Mouse (Mus musculus): ENCODE measurements around the gene Eno1.
"Not testable (repeated sequence)": the region's sequence is repeated elsewhere in the genome, so short reads cannot be mapped to it uniquely, and the experiment has no call there.

The Eno1 gene

DNA sequence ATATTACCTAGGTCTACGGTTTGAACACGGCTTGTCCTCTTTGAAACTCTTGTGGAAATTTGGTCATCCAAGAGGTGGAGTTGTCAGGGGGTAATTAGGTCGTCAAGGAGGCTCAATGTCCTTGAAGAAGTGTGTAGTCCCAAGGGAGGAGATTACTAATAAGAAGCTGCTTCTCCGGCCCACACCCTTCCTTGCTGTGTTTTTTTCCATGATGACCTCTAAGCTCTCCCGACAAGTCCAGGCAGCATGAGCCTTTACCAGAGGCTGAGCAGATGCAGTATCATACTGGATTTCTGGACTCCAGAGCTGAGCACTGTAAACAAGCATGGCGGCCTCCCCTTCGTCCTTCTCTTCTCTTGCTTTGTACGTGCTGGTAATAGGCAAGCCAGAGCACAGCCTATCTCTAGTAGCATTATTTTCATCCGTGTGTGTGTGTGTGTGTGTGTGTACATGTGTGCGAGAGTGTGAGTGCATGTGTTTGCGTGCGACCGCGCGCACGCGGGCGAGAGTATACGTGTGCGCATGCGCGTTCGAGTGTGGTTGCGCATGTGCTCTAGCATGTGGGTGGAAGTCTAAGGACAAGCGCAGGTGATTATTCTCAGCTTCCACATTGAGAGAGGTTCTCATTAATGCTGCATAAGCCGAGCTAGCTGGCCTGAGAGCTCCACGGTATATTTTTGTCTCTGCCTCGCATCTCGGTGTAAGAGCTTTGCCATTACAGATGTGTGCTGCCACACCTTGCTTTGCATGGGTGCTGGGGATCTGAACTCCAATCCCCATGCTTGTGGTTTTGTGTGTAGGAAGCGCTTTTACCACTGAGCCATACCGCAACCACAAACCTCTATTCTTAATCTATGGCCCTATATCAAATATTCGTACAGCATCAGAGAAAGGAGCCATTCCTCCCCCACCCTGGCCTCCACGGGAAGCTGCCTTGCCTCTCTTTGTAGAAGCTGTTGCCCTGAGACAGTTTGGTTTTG is 32.4 kb downstream of the Eno1 start:
- in situ Hi-C loops (cut with MboI; ENCODE audit: low pct_unique_long_range_greater_than_20kb in 1 of 2, low sequenced_read_pairs in 2 of 2, unreplicated experiment in 1 of 2), result no loop called here

DNA sequence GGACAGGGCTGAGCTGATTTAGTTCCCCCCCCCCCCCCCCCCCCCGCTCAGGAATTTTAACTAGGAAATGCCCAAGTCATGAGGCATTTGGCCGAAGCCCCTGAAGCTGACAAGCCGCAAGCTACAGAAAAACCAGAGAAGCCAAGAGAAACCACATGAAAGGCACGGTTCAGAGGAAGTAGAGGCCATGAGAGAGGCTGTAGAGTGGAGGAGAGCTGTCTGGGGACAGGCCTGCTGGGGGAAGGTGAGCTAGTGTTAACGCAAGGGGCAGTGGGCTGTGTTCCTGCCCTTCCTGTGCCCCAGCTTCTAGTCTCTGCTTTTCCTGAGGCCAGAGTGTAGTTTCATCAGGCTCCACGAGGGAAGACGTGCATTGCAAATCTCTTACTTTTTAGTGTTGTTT is 33.2 kb downstream of the Eno1 start:
- in situ Hi-C loops (cut with MboI; ENCODE audit: low pct_unique_long_range_greater_than_20kb in 1 of 2, low sequenced_read_pairs in 2 of 2, unreplicated experiment in 1 of 2), result no loop called here

DNA sequence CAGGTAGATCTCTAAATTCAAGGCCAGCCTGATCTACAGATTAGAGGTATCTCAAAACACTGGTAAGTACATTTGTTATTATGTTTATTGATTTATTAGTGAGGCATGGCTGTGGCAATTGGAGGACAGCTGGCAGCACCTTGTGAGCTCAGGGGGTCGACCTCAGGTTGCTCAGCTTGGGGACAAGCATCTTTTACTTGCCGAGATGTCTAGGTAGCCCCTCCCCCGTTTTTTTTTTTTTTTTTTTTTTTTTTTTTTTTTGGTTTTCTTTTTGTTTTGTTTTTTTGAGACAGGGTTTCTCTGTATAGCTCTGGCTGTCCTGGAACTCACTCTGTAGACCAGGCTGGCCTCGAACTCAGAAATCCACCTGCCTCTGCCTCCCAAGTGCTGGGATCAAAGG is 34.2 kb downstream of the Eno1 start:
- in situ Hi-C loops (cut with MboI; ENCODE audit: low pct_unique_long_range_greater_than_20kb in 1 of 2, low sequenced_read_pairs in 2 of 2, unreplicated experiment in 1 of 2), result not testable (repeated sequence)

DNA sequence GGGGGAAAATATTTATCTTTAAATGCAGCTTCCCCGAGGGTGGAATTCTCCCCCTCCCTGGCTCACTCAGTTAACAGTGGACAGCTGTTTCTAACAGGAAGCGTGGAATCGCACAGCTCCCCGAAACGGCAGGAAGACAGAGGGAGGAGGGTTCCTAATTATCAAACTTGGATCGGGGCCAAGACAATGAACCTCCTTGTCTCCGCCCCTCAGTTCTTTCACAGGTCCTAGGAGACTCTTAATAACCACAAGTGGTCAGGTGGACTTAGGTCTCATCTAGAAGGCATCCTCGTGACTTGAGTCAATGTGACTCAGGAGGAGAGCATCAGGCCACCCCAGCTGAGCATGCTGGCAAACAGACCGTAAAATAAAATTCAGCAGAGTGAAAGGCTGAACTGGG is 36.2 kb downstream of the Eno1 start:
- in situ Hi-C loops (cut with MboI; ENCODE audit: low pct_unique_long_range_greater_than_20kb in 1 of 2, low sequenced_read_pairs in 2 of 2, unreplicated experiment in 1 of 2), result no loop called here

DNA sequence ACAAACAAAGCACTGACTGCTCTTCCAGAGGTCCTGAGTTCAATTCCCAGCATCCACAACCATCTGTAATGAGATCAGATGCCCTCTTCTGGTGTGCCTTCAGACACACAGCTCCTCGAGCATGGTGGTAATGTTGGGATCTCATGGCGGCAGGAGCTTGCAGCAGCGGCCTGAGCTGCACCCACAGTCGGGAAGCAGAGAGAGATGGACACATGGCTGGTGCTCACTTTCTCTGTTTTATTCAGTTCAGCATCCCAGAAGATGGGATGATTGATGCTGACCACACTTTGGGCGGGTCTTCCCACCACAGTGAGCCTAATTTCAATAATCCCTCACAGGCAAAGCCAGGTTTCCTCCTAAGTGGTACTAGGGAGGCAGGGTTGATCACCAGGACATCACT is 39.0 kb downstream of the Eno1 start:
- in situ Hi-C loops (cut with MboI; ENCODE audit: low pct_unique_long_range_greater_than_20kb in 1 of 2, low sequenced_read_pairs in 2 of 2, unreplicated experiment in 1 of 2), result no loop called here

DNA sequence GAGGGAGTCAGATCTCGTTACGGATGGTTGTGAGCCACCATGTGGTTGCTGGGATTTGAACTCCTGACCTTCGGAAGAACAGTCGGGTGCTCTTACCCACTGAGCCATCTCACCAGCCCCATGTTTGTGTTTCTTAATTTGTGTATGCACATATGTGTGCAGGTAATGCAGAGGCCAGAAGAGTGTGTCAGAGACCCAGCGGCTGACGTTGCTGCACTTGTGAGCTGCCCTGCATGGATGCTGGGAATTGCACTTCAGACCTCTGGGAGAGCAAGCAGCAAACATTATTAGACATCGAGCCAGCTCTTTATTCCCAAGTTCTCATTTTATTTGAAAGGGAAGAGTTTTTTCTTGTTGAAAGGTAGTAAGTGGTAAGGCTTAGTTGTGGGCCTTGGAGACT is 42.8 kb downstream of the Eno1 start:
- in situ Hi-C loops (cut with MboI; ENCODE audit: low pct_unique_long_range_greater_than_20kb in 1 of 2, low sequenced_read_pairs in 2 of 2, unreplicated experiment in 1 of 2), result not testable (repeated sequence)

DNA sequence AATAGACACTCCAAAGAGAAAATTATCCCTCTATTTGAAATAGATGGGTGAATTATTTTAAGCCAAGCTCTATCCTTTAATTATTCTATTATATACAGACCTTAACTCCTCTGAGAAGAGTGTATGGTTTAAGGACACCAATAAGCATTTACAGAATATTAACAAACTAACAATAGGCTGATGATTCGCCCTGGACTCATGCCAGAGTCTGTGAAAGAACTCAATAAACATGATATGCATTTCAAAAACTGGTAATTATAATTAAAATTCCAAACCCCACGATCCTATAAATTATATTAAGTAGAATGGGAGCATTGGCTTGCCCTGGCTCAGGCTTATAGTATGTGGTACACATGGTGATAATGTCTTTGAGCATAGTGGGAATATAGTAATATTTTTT is 43.5 kb downstream of the Eno1 start:
- in situ Hi-C loops (cut with MboI; ENCODE audit: low pct_unique_long_range_greater_than_20kb in 1 of 2, low sequenced_read_pairs in 2 of 2, unreplicated experiment in 1 of 2), result no loop called here

DNA sequence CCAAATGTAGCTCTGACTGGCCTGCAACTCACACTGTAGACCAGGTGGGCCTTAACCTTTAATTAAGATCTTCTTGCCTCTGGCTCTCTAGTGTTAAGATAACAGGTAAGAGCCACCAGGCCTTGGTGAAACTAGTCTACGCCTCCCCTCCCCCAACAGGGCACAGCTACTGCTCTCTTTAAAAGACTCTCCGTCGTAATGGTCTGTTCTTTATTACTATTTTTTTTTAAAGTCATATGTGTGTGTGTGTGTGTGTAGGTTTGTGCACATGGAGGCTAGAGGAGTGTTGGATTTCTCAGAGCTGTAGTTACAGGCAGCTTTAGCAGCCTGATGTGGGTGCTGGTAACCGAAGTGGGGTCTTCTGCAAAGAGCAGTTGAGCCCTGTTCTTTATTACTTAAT is 43.9 kb downstream of the Eno1 start:
- in situ Hi-C loops (cut with MboI; ENCODE audit: low pct_unique_long_range_greater_than_20kb in 1 of 2, low sequenced_read_pairs in 2 of 2, unreplicated experiment in 1 of 2), result no loop called here

DNA sequence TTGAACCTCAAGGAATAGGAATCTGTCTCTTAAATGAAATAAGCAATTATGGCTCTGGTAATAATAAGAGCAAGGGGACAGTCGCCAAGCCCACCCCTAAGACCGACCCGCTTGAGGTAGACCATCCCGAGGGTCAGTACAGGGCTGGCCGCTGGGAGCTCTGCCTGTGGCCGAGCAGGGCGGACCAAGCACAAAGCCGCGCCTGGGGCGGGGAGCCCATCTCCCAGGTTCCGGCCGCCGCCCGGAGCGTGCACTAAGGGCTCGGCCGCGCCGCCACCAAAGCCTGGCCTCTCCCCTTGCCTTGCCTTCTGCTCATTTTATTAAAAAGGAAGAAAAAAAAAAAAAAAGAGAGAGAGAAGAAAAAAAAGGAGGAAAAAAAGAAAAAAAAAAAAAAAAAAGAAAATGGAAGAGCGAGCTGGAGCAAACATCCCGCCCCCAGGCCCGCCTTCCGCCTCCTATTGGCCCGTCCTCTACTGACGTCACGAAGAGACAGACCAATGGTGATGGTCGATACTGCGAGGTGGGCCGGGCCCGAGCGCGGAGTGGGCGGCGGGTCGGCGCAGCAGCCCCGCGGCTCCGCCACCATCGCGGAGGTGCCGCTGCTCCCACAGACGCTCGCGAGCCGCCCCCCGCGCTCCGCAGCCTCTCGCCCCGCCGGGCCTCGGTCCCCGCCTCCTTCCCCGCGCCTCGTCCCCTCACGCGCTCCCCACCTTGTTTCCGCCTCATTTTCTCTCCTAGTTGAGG is 44.7 kb downstream of the Eno1 start, which contains the start of gene Rere:
Gene Rere, plus strand, starts transcription at position 629 of the 744 bp plus-strand sequence.
- in situ Hi-C loops (cut with MboI; ENCODE audit: low pct_unique_long_range_greater_than_20kb in 1 of 2, low sequenced_read_pairs in 2 of 2, unreplicated experiment in 1 of 2), result no loop called here

DNA sequence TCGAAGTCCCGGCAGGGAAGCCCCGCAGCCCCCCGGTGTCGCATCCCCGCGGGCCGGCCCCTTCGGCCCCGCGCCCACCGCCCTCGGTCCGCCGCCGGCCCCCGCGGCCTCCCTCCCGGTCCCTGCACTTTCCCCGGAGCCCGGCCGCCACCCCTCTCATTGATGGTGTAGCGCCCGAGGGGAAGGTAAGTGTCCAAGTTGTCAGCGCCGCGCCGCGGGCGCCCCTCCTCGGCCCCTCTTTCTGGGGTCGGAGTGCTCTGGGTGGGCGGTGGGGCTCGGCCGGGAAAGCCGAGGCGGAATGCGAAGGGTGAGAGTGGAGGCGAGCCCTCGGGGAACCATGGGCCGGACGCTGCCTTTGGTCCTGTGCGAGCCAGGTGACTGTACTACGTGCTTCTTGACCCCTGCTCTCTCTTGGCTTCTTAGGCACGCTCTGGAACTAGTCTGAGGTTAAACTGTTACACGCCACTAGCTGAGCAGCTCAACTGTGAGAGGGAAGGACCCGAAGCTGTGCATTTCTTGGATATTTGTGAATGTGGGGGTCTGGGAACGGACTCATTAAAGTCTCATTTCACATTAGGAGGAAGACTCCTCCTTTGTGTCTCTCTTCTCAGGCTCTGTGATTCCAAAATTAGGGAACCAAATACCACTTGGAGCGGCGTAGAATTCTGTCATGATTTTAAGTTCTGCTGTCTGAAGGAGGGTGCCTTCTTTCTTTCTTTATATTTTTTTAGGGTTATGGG is 45.5 kb downstream of the Eno1 start:
- in situ Hi-C loops (cut with MboI; ENCODE audit: low pct_unique_long_range_greater_than_20kb in 1 of 2, low sequenced_read_pairs in 2 of 2, unreplicated experiment in 1 of 2), result no loop called here

DNA sequence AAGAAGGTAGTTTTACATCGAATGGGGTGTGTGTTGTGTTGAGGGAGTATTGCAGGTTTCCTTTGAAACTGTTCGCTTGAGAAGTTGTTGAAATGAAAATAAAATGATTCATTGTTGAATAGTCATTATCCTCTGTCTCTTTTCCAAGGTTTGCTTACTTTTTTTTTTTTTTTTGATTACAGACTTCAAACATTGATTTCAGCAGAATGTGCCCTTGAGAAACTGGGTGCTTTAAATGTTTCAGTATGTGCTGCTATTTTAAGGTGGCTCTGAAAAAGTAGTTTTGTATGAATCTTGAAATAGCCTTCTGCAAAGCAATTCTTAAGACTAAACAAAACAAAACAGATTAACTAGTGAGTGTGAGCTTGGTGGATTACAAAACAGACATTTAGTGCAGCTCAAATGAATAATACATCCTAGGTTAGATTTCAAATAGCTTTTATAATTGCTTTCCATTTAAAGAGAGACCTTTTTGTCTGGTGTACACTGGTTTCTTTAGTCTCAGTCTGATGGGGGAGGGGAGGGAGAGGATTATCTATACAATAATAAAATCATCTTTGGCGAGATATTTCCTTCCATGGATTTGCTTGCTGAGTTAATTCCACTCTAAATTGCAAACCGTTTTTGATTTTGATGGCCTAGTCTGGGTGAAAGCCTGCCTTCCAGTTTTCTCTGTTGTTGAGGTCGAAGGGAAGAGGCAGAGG is 46.3 kb downstream of the Eno1 start:
- in situ Hi-C loops (cut with MboI; ENCODE audit: low pct_unique_long_range_greater_than_20kb in 1 of 2, low sequenced_read_pairs in 2 of 2, unreplicated experiment in 1 of 2), result no loop called here

DNA sequence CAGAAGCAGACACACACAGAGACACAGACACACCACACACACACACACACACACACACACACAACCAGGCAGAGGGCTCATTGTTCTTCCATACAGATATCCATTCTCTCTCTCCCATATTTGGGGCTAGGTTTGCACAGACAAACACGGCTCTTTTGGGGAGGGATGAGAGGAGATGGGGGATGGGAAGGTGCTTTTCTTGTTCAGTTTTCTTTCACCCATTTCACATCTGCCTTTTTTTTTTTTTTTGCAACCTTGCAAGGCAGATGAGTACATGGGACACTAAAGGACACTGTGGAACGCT is 46.8 kb downstream of the Eno1 start:
- in situ Hi-C loops (cut with MboI; ENCODE audit: low pct_unique_long_range_greater_than_20kb in 1 of 2, low sequenced_read_pairs in 2 of 2, unreplicated experiment in 1 of 2), result no loop called here

DNA sequence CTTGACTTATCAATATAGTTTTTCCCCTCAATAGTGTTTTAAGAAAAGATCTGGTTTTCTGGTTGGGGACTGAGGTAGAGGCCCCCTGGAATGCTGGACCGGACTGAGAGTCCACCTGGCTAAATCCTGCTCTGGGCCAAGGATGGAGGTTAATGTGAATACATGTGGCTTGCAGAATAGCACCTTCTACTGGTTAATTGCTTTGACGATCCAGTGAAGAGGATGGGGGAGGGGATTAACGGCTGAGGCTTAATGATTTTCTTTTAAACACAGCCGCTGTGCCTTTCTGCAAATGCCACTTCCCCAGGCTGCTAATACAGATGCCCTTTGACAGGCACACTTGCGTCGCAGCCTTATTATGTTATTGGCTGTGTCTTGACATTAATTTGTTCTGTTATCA is 47.5 kb downstream of the Eno1 start:
- in situ Hi-C loops (cut with MboI; ENCODE audit: low pct_unique_long_range_greater_than_20kb in 1 of 2, low sequenced_read_pairs in 2 of 2, unreplicated experiment in 1 of 2), result no loop called here

DNA sequence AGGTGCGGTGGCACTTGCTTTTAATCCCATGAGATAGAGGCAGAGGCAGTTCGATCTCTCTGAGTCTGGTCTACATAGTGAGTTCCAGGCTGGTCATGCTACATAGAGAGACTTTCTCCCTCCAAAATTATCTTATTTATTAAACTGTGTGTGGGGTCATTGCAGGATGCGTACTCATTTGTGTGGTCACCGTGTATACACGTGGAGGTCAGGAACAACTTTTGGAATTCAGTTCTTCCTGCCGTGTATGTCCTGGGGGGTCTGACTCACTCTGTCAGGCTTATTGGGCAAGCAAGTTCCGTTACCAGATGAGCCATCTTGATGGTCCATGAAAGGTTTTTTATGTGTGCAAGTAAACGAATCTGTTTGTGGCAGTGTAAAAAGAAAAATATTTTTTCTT is 50.5 kb downstream of the Eno1 start:
- in situ Hi-C loops (cut with MboI; ENCODE audit: low pct_unique_long_range_greater_than_20kb in 1 of 2, low sequenced_read_pairs in 2 of 2, unreplicated experiment in 1 of 2), result no loop called here

DNA sequence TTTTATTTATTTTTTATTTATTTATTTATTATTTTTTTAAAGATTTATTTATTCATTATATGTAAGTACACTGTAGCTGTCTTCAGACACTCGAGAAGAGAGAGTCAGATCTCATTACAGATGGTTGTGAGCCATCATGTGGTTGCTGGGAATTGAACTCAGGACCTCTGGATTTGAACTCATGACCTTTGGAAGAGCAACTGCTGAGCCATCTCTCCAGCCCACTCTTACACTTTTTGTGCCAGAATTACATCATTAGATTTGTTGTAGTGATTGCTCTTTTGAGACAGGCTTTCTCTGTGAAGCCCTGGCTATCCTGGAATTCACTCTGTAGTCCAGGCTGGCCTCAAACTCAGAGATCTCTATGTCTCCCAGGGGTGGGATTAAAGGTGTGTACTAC is 50.9 kb downstream of the Eno1 start:
- in situ Hi-C loops (cut with MboI; ENCODE audit: low pct_unique_long_range_greater_than_20kb in 1 of 2, low sequenced_read_pairs in 2 of 2, unreplicated experiment in 1 of 2), result not testable (repeated sequence)

DNA sequence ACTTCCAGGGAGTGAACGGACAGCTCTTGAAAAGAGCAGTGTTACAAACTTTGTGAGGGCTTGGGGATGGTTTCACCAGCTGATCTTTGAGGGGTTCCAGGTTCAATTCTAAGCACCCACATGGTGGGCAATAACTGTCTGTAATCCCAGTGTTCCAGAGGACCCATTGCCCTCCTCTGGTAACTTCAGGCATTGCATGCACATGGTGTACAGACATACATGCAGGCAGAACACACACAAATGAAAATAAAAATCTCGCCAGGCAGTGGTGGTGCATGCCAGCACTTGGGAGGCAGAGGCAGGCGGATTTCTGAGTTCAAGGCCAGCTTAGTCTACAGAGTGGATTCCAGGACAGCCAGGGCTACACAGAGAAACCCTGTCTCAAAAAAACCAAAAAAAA is 55.4 kb downstream of the Eno1 start:
- in situ Hi-C loops (cut with MboI; ENCODE audit: low pct_unique_long_range_greater_than_20kb in 1 of 2, low sequenced_read_pairs in 2 of 2, unreplicated experiment in 1 of 2), result no loop called here

DNA sequence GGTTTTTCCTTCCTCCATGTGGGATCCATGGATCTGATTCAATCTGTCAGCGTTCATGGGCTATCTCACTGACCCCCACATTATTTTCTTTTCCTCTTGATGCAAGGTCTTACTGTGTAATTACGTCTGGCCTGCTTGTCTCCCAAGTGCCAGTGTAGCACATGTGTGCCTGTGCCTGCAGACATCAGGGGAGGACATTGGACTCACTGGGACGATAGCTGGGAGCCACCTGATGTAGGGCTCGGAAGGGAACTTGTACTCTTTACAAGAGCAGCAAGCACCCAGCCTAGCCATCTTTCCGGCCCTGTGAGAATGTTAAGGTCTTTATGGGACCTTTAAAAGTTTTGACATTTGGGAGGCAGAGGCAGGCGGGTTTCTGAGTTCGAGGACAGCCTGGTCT is 58.3 kb downstream of the Eno1 start:
- in situ Hi-C loops (cut with MboI; ENCODE audit: low pct_unique_long_range_greater_than_20kb in 1 of 2, low sequenced_read_pairs in 2 of 2, unreplicated experiment in 1 of 2), result no loop called here

DNA sequence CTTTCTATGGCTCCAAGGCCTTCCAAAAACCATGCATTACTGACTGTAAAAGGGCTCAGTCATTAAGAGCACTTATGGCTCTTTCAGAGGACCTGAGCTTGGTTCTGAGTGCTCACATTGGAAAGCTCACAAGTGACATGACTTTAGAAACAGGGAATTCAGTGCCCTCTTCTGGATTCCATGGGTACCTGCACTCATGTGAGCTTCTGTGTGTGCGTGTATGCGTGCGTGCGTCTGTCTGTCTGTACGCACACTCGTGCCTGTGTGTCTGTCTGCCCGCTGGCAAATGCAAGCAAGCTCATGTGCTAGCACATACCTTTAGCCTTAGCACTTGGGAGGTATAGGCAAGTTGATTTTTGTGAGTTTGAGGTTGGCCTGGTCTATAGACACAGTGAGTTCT is 59.4 kb downstream of the Eno1 start:
- in situ Hi-C loops (cut with MboI; ENCODE audit: low pct_unique_long_range_greater_than_20kb in 1 of 2, low sequenced_read_pairs in 2 of 2, unreplicated experiment in 1 of 2), result no loop called here
